Mouse (Mus musculus): ENCODE results near the gene Metap1. TPM values are rescaled to one million over a fixed set of nuclear protein-coding genes. Genes with fewer than 3 reads are reported as not detected.
"Not testable (repeated sequence)": the region's sequence is repeated elsewhere in the genome, so short reads cannot be mapped to it uniquely, and the experiment has no call there.

The Metap1 gene
- polyA plus RNA-seq, 1 experiment: 18.9 TPM

GRCm38 (mm10) chr3:138479489-138479888 is 9.8 kb downstream of the Metap1 start:
- Histone ChIP-seq H3K4me1 (ENCODE audit: control insufficient read depth, insufficient read depth, low read length) (no peaks in the 10 kb centered on the region; the same call in 1 of the 2 replicates), H3K27ac (ENCODE audit: control insufficient read depth, insufficient read depth, low read depth, low read length, poor library complexity) (no peak overlapping the region), H3K4me3 (replicated peaks; ENCODE audit: control insufficient read depth, low read depth, low read length) (no peak overlapping the region)
- TF ChIP-seq POLR2A (IDR thresholded peaks at IDR 0.05; ENCODE audit: borderline replicate concordance, control insufficient read depth, low read depth, low read length) (no peak), CTCF (IDR thresholded peaks at IDR 0.05; ENCODE audit: control insufficient read depth, insufficient read depth, low read length) (no peak)
- WGBS: 74% methylated on average over 8 of the region's 8 CpGs

GRCm38 (mm10) chr3:138471066-138471465 is 18.2 kb downstream of the Metap1 start:
- H3K4me1 ChIP-seq (ENCODE audit: control insufficient read depth, insufficient read depth, low read length): no peaks in the 10 kb centered on the region
- no peak overlapping the region for H3K27ac ChIP-seq (ENCODE audit: control insufficient read depth, insufficient read depth, low read depth, low read length, poor library complexity)
- 84% methylated on average over 3 of the region's 3 CpGs for WGBS
- TF ChIP-seq CTCF (IDR thresholded peaks at IDR 0.05; ENCODE audit: control insufficient read depth, insufficient read depth, low read length) (no peak), POLR2A (IDR thresholded peaks at IDR 0.05; ENCODE audit: borderline replicate concordance, control insufficient read depth, low read depth, low read length) (no peak)
- no peak overlapping the region for H3K4me3 ChIP-seq (replicated peaks; ENCODE audit: control insufficient read depth, low read depth, low read length)

- WGBS: 83% methylated on average over 1 of the region's 1 CpGs
- not testable (repeated sequence) for H3K4me3 ChIP-seq (replicated peaks; ENCODE audit: control insufficient read depth, low read depth, low read length); H3K27ac ChIP-seq (ENCODE audit: control insufficient read depth, insufficient read depth, low read depth, low read length, poor library complexity); H3K4me1 ChIP-seq (ENCODE audit: control insufficient read depth, insufficient read depth, low read length)
Measured at GRCm38 (mm10) chr3:138466656-138467055, 22.7 kb downstream of the Metap1 start.

DNA sequence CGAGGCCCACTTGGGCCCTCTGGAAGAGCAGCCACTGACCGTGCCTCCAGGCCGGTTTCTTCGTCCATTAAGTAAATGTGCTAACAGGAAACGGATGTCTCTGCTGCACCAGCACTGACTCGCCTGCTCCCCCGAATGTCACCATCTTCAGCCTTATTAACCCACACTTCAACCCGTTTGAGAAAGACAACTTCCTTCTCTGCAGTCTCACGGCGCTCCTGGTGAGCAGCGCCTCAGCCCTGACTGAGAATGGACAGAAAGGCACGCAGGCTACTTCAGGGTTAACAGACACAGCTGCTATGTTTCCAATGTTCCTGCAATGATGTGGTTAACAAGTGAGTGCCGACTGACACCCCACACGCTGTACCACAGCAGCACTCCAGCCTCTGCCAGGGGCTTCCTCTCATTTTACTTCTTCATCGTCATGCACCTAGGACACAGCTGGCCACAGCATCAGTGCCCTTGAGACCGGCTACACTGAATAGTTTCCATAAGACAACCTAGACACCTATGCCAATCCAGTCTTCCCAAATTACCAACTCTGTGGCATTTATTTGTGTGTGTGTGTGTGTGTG is 24.7 kb downstream of the Metap1 start:
- no peak for TF ChIP-seq CTCF (IDR thresholded peaks at IDR 0.05; ENCODE audit: control insufficient read depth, insufficient read depth, low read length)
- no peak for TF ChIP-seq POLR2A (IDR thresholded peaks at IDR 0.05; ENCODE audit: borderline replicate concordance, control insufficient read depth, low read depth, low read length)
- WGBS: 47% methylated on average over 16 of the region's 16 CpGs
- Histone ChIP-seq H3K4me3 (replicated peaks; ENCODE audit: control insufficient read depth, low read depth, low read length) (no peak overlapping the region), H3K27ac (ENCODE audit: control insufficient read depth, insufficient read depth, low read depth, low read length, poor library complexity) (peak overlapping the region; percentile 62), H3K4me1 (ENCODE audit: control insufficient read depth, insufficient read depth, low read length) (peaks cover 2% of the 10 kb centered on the region)

GRCm38 (mm10) chr3:138463807-138464206 is 25.5 kb downstream of the Metap1 start:
- no peak overlapping the region for H3K4me3 ChIP-seq (replicated peaks; ENCODE audit: control insufficient read depth, low read depth, low read length)
- 74% methylated on average over 6 of the region's 6 CpGs for WGBS
- peak overlapping the region; percentile 62 for H3K27ac ChIP-seq (ENCODE audit: control insufficient read depth, insufficient read depth, low read depth, low read length, poor library complexity)
- TF ChIP-seq POLR2A (IDR thresholded peaks at IDR 0.05; ENCODE audit: borderline replicate concordance, control insufficient read depth, low read depth, low read length) (no peak), CTCF (IDR thresholded peaks at IDR 0.05; ENCODE audit: control insufficient read depth, insufficient read depth, low read length) (no peak)
- H3K4me1 ChIP-seq (ENCODE audit: control insufficient read depth, insufficient read depth, low read length): peaks cover 2% of the 10 kb centered on the region

GRCm38 (mm10) chr3:138463137-138463536 is 26.2 kb downstream of the Metap1 start:
- Histone ChIP-seq H3K4me3 (replicated peaks; ENCODE audit: control insufficient read depth, low read depth, low read length) (no peak overlapping the region), H3K4me1 (ENCODE audit: control insufficient read depth, insufficient read depth, low read length) (peaks cover 2% of the 10 kb centered on the region), H3K27ac (ENCODE audit: control insufficient read depth, insufficient read depth, low read depth, low read length, poor library complexity) (no peak overlapping the region)
- 78% methylated on average over 2 of the region's 2 CpGs for WGBS
- no peak for TF ChIP-seq POLR2A (IDR thresholded peaks at IDR 0.05; ENCODE audit: borderline replicate concordance, control insufficient read depth, low read depth, low read length)
- TF ChIP-seq CTCF (IDR thresholded peaks at IDR 0.05; ENCODE audit: control insufficient read depth, insufficient read depth, low read length): peak; percentile 59

DNA sequence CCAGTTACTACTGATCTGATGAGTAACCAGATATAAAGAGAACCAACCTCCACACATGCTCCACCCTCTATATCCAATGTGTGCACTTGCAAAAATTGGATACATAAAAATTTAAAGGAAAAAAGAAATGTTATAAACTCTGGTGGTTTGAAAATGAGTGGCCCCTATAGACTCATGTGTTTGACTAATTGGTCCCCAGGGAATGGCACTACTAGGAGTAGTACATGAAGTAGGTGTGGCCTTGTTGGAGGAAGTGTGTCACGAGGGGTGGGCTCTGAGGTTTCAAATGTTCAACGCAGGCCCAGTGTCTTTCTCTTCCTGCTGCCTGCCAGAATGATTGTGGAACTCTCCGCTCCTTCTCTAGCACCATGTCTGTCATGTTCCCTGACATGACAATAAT is 27.5 kb downstream of the Metap1 start:
- Histone ChIP-seq H3K4me3 (replicated peaks; ENCODE audit: control insufficient read depth, low read depth, low read length) (no peak overlapping the region), H3K4me1 (ENCODE audit: control insufficient read depth, insufficient read depth, low read length) (peaks cover 2% of the 10 kb centered on the region), H3K27ac (ENCODE audit: control insufficient read depth, insufficient read depth, low read depth, low read length, poor library complexity) (no peak overlapping the region)
- TF ChIP-seq CTCF (IDR thresholded peaks at IDR 0.05; ENCODE audit: control insufficient read depth, insufficient read depth, low read length) (no peak), POLR2A (IDR thresholded peaks at IDR 0.05; ENCODE audit: borderline replicate concordance, control insufficient read depth, low read depth, low read length) (no peak)
- 76% methylated on average over 3 of the region's 3 CpGs for WGBS

GRCm38 (mm10) chr3:138460260-138460659 is 29.1 kb downstream of the Metap1 start:
- no peak overlapping the region for H3K4me3 ChIP-seq (replicated peaks; ENCODE audit: control insufficient read depth, low read depth, low read length)
- WGBS: 90% methylated on average over 13 of the region's 13 CpGs
- no peak overlapping the region for H3K27ac ChIP-seq (ENCODE audit: control insufficient read depth, insufficient read depth, low read depth, low read length, poor library complexity)
- TF ChIP-seq CTCF (IDR thresholded peaks at IDR 0.05; ENCODE audit: control insufficient read depth, insufficient read depth, low read length) (no peak), POLR2A (IDR thresholded peaks at IDR 0.05; ENCODE audit: borderline replicate concordance, control insufficient read depth, low read depth, low read length) (no peak)
- peaks cover 2% of the 10 kb centered on the region for H3K4me1 ChIP-seq (ENCODE audit: control insufficient read depth, insufficient read depth, low read length)

DNA sequence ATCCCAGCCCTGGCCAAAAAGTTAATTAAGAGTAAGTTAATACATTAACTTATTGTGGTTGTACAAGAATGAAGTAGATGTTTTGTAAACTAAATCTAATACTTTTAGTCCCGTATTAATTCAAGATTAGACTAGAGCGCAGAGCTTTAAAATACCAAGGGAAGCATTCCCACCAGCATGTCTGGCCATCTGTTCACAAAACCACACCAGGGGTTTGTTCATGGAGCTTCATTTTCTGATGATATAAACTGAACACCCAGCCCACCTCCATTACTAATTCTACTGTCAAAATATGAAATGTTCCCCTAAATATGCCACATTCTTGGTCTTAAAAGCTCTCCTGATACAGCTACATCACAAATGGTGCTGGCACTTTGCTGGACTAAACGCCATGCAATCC is 30.9 kb downstream of the Metap1 start:
- no peak overlapping the region for H3K4me3 ChIP-seq (replicated peaks; ENCODE audit: control insufficient read depth, low read depth, low read length)
- no peak for TF ChIP-seq CTCF (IDR thresholded peaks at IDR 0.05; ENCODE audit: control insufficient read depth, insufficient read depth, low read length)
- TF ChIP-seq POLR2A (IDR thresholded peaks at IDR 0.05; ENCODE audit: borderline replicate concordance, control insufficient read depth, low read depth, low read length): no peak
- peaks cover 2% of the 10 kb centered on the region for H3K4me1 ChIP-seq (ENCODE audit: control insufficient read depth, insufficient read depth, low read length)
- H3K27ac ChIP-seq (ENCODE audit: control insufficient read depth, insufficient read depth, low read depth, low read length, poor library complexity): no peak overlapping the region
- 93% methylated on average over 3 of the region's 3 CpGs for WGBS

Measured in bone marrow, adult 2 months (tissue).